Mouse (Mus musculus) layer of hippocampus, adult 9-11 months (tissue): Measurements from ENCODE around the gene Gm26657.

Source experiments
- DNase-seq: peaks from one replicate; pipeline ENCODE4 v3.0.0; 2022

Gene Gm26657

GRCm38 (mm10) chr4:56767861-56768284 is 28.0 kb downstream of the Gm26657 start:
- DNase-seq = no peak

DNA sequence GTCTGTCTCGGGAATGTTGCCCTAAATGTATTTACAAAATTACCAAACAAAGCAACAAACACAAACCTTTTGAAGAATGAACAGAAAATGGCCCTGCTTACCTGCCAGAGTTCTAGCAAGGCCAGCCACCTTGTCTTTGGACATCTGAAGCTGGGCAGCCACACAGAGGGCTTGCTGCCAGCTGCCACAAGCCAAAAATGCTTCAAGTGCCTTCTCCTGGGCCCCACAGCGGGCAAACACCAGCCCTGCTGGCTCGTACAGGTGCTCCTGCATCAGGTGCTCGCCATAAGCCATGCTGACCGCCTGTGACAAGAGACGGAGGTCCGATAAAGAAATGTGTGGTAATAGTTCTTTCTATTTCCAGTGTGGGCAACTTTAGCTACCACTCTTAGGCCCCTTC is 29.0 kb downstream of the Gm26657 start:
- no peak for DNase-seq

- DNase-seq = no peak
These were observed 31.2 kb downstream of the Gm26657 start for GRCm38 (mm10) chr4:56771065-56771464.
